In the genomic region with DNA sequence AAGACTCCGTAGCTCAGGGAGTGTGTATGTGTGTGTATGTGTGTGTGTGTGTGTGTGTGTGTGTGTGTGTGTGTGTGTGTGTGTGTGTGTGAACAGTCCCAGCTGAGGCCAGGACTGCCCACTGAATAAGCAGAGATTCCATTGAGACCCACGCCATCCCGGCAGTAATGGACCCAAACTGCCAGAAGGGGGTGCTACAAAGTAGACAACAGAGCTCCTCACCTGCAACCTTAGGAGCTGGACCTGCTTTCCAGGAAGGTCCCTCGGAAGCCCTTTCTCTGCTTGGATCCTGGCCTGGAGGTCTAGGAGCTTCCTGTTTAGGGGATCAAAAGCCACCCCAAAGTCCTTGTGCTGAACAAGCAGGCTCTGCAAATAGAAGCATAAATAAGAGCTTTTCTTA, we compare ENCODE assay signal across 9 mouse cellular contexts. TPM values are rescaled to one million over a fixed set of nuclear protein-coding genes. Genes with fewer than 3 reads are reported as not detected.
DNase-seq lines count a peak whose midpoint lies in the region; ATAC-seq and TF ChIP-seq lines count a peak whose summit lies in the region.
"Had no signal": no experiment of that assay in that cellular context is flagged by ENCODE, and none has a peak within 500 bp of the region (broad histone marks: within the 10 kb centered on the region; RNA-seq: fewer than 3 reads in every experiment).

No protein-coding gene starts in this region.

- H3K4me1 ChIP-seq in midbrain, embryonic 10.5 days: no peaks in the 10 kb centered on the region
- H3K4me1 ChIP-seq in midbrain, embryonic 16.5 days (ENCODE audit: control insufficient read depth, insufficient read depth, low read length): no peaks in the 10 kb centered on the region
- H3K4me1 ChIP-seq in MEL (ENCODE audit: control insufficient read depth in 1 of 2, insufficient read depth in 2 of 2, low read length in 2 of 2): no peaks in the 10 kb centered on the region

- H3K27me3 ChIP-seq in midbrain, embryonic 10.5 days (ENCODE audit: low read depth, poor library complexity, severe bottlenecking): no peaks in the 10 kb centered on the region
- H3K27me3 ChIP-seq in midbrain, embryonic 16.5 days (ENCODE audit: control insufficient read depth, insufficient read depth, low read depth, low read length): no peaks in the 10 kb centered on the region
- H3K27me3 ChIP-seq in MEL (ENCODE audit: control insufficient read depth in 1 of 2, insufficient read depth in 2 of 2, low read length in 2 of 2): no peaks in the 10 kb centered on the region

- H3K79me2 ChIP-seq in MEL (ENCODE audit: control insufficient read depth, insufficient read depth, low read length, poor library complexity): no peaks in the 10 kb centered on the region

- TF ChIP-seq POLR2A in MEL (IDR thresholded peaks at IDR 0.05; ENCODE audit: control insufficient read depth in 1 of 2, insufficient read depth in 1 of 2, low read depth in 1 of 2, low read length in 2 of 2, poor library complexity in 1 of 2): no peak

- H3K4me3 ChIP-seq in midbrain, embryonic 10.5 days: no peak overlapping the region
- no peak overlapping the region for H3K4me3 ChIP-seq in midbrain, embryonic 16.5 days (ENCODE audit: low read depth, low read length)
- no peak overlapping the region for H3K4me3 ChIP-seq in MEL (ENCODE audit: control insufficient read depth in 1 of 2, insufficient read depth in 1 of 2, low read depth in 2 of 2, low read length in 2 of 2)
- H3K4me3 ChIP-seq: myocyte had no signal

- no peaks in the 10 kb centered on the region for H3K9me3 ChIP-seq in midbrain, embryonic 10.5 days (replicated peaks)
- H3K9me3 ChIP-seq in midbrain, embryonic 16.5 days (replicated peaks; ENCODE audit: control insufficient read depth, low read length, poor library complexity, severe bottlenecking): no peaks in the 10 kb centered on the region
- H3K9me3 ChIP-seq in MEL (replicated peaks; ENCODE audit: insufficient read depth, low read length): no peaks in the 10 kb centered on the region

- no peaks in the 10 kb centered on the region for H3K36me3 ChIP-seq in midbrain, embryonic 10.5 days
- H3K36me3 ChIP-seq in midbrain, embryonic 16.5 days (ENCODE audit: control insufficient read depth, insufficient read depth, low read length): no peaks in the 10 kb centered on the region
- H3K36me3 ChIP-seq in MEL (ENCODE audit: control insufficient read depth in 1 of 2, insufficient read depth in 2 of 2, low read length in 2 of 2): no peaks in the 10 kb centered on the region; a peak in 1 of 4 replicates

- no peak for ATAC-seq in midbrain, embryonic 16.5 days
- ATAC-seq in monocyte, adult 5-6 weeks (replicated peaks; ENCODE audit: insufficient number of reproducible peaks, low FRiP score, low TSS enrichment, poor library complexity, severe bottlenecking): 0 out of 2 replicates have a peak, but pooled peaks have one; percentile 32

- no peak overlapping the region for H3K9ac ChIP-seq in midbrain, embryonic 16.5 days (ENCODE audit: low read depth, low read length)
- no peak overlapping the region for H3K9ac ChIP-seq in MEL (ENCODE audit: control insufficient read depth, low read depth, low read length, poor library complexity, severe bottlenecking)

- TF ChIP-seq RAD21 in MEL (IDR thresholded peaks at IDR 0.05; ENCODE audit: low read depth, low read length): peak; percentile 64

- peak; percentile 77 to 89 (median 81) for TF ChIP-seq CTCF in MEL (IDR thresholded peaks at IDR 0.05 in 2 of 3, conservative IDR thresholded peaks at IDR 0.05 in 1 of 3; ENCODE audit: control insufficient read depth in 1 of 3, insufficient read depth in 1 of 3, low read depth in 2 of 3, low read length in 3 of 3, poor library complexity in 1 of 3, severe bottlenecking in 1 of 3)

- H3K4me2 ChIP-seq in midbrain, embryonic 16.5 days (ENCODE audit: low read length): no peak overlapping the region

- peak; percentile 63 for DNase-seq in midbrain, embryonic 10.5 days (ENCODE audit: low spot score)
- DNase-seq in MEL (ENCODE audit: low read depth, low spot score): peak; percentile 58
- peak; percentile 42 for DNase-seq in c-Kit-positive CD71-negative TER-119-negative erythroid progenitor cells, embryonic 14.5 days (ENCODE audit: low read depth)
- DNase-seq in frontal cortex, postnatal 25 days (ENCODE audit: low spot score in 2 of 2): peak; percentile 42 to 49
- DNase-seq in kidney, postnatal 4 days: peak; percentile 79 to 84
- peak; percentile 68 for DNase-seq in thymus, postnatal 25 days

- no peak for TF ChIP-seq EP300 in MEL (IDR thresholded peaks at IDR 0.05; ENCODE audit: low read depth in 1 of 2, low read length in 2 of 2)

- no peak overlapping the region for H3K27ac ChIP-seq in midbrain, embryonic 10.5 days (replicated peaks)
- no peak overlapping the region for H3K27ac ChIP-seq in midbrain, embryonic 16.5 days (ENCODE audit: low read length)
- H3K27ac ChIP-seq in MEL (ENCODE audit: control insufficient read depth, low read depth, low read length): no peak overlapping the region

- 20% methylated on average over 4 of the region's 4 CpGs for WGBS in midbrain, embryonic 10.5 days
- 15% methylated on average over 4 of the region's 4 CpGs for WGBS in midbrain, embryonic 16.5 days

TF ChIP-seq in MEL, 35 proteins besides CTCF, POLR2A, EP300 and RAD21:
- TF ChIP-seq MAFK (IDR thresholded peaks at IDR 0.05; ENCODE audit: borderline replicate concordance, low read depth, low read length) (no peak), SMC3 (IDR thresholded peaks at IDR 0.05; ENCODE audit: low read depth, low read length) (peak; percentile 83), ZC3H11A (IDR thresholded peaks at IDR 0.05; ENCODE audit: low read depth, low read length) (peak; percentile 51), MAX (IDR thresholded peaks at IDR 0.05; ENCODE audit: low read length) (no peak), SIN3A (IDR thresholded peaks at IDR 0.05; ENCODE audit: low read length) (no peak), ETS1 (IDR thresholded peaks at IDR 0.05; ENCODE audit: low read depth, low read length) (no peak)

RNA-seq across cellular contexts. Expression of a gene that starts 55.7 kb away (rescaled TPM):
- 0.10 and 0.14 TPM in 2 replicates for polyA plus RNA-seq in midbrain, embryonic 10.5 days (2016; fragmentation: Nextera tagmentation; extraction: Ambion mirVana)
- 0.16 and 0.25 TPM in 2 replicates for polyA plus RNA-seq in midbrain, embryonic 16.5 days (2015; fragmentation: Nextera tagmentation; extraction: Ambion mirVana)
- 4.9 and 7.9 TPM in 2 replicates for total RNA-seq in MEL (2012; rRNA removed)
- polyA plus RNA-seq in MEL (2012; ENCODE audit: insufficient read depth in 1 of 2, insufficient read length in 2 of 2, low read depth in 1 of 2, low replicate concordance in 2 of 2, missing spikeins in 1 of 2): 10 to 100 TPM in 1 of 2 experiments, not detected in 1; 10.7 TPM
- total RNA-seq in monocyte, adult 5-6 weeks (2017): 44.7 to 96.7 TPM (median 53.9 TPM) in 3 replicates
